Mouse (Mus musculus) megakaryocyte, embryonic 14.5 days (primary cell): ENCODE measurements at regions not wholly inside any gene's neighbourhood (a gene's known extent, or its start where the extent isn't known, plus 50 kb on each side); places are given as distances from the start of the nearest gene placed in this dataset.

ENCODE experiments used
- FLI1 ChIP-seq: IDR thresholded peaks from 2 replicates; pipeline ENCODE4 v1.6.1; 2012; ENCODE audit warnings: low read length, inconsistent platforms, mixed read lengths
- GATA1 ChIP-seq: IDR thresholded peaks from 3 replicates; pipeline ENCODE4 v1.6.1; 2012; ENCODE audit warnings: mixed read lengths, low read length, inconsistent platforms, borderline replicate concordance

DNA sequence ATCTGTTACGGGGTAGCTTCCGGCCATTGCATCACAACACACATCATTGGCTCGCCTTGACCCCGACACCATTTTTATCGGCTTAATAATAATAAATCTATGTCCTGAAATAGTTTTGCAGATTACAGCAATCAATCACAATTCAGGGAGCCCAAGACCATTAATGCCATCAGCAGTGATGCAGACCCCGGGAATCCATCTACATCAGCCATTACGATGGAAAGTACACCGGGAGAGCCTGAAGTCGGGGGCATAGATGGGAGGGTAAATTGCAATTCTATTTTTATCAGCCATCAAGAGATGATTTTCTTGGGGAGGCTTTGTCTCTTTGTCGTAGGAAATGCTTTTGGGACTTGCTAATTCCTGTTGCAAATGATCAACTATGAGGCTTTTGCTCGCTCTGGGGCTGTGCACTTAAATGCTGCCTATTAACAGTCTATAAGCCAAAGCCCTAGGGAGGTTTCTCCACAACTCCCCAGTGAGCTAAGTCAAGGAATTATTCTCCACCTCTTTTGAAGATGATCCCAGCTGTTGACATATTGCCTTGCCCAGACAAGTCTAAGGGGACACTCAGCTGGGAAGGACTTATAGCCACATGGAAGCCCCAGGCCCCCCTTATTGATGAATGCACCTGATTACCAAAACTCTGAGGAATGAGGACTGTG is 173.4 kb downstream of the Pik3r1 start:
- TF ChIP-seq GATA1 (no peak), FLI1 (no peak)
